Mouse (Mus musculus): ENCODE results near the gene Gm17087.

GRCm38 (mm10) chr17:8525225-8525721 lies 41.5 kb downstream of the Gm17087 start, which contains the start of gene Pde10a:
- no peak for TF ChIP-seq CTCF (IDR thresholded peaks at IDR 0.05; ENCODE audit: low read depth)
- no peak for TF ChIP-seq EP300 (IDR thresholded peaks at IDR 0.05; ENCODE audit: low read depth)

Measured in heart, postnatal 0 days (tissue).